Mouse (Mus musculus) limb, embryonic 15.5 days (tissue): Measurements from ENCODE around the gene Clip2. TPM values are rescaled to one million over a fixed set of nuclear protein-coding genes. Genes with fewer than 3 reads are reported as not detected.

ENCODE experiments used
- ATAC-seq: fragments of 200-750 bp; cut with Nextera tagmentation; 2 replicates; pipeline ENCODE4 v1.8.0; 2017; ENCODE audit warnings: low read depth, moderate TSS enrichment; ENCODE audit not compliant: insufficient number of reproducible peaks, low FRiP score, low TSS enrichment
- H3K27ac ChIP-seq: fragments of 300-500 bp; sonication (generic); 2 replicates; pipeline ENCODE4 v1.5.1; 2015; ENCODE audit warnings: moderate library complexity, mild to moderate bottlenecking, inconsistent platforms
- H3K27me3 ChIP-seq: fragments of 300-500 bp; sonication (generic); 2 replicates; pipeline ENCODE4 v1.6.1; 2015; ENCODE audit warnings: inconsistent platforms
- H3K36me3 ChIP-seq: fragments of 300-500 bp; sonication (generic); 2 replicates; pipeline ENCODE4 v1.6.1; 2015; ENCODE audit warnings: inconsistent platforms
- H3K4me1 ChIP-seq: fragments of 300-500 bp; sonication (generic); 2 replicates; pipeline ENCODE4 v1.6.1; 2015; ENCODE audit warnings: inconsistent platforms
- H3K4me2 ChIP-seq: fragments of 300-500 bp; sonication (generic); 2 replicates; pipeline ENCODE4 v1.6.1; 2015; ENCODE audit warnings: mild to moderate bottlenecking, inconsistent platforms
- H3K4me3 ChIP-seq: fragments of 300-500 bp; sonication (generic); 2 replicates; pipeline ENCODE4 v1.5.1; 2015; ENCODE audit warnings: mild to moderate bottlenecking, inconsistent platforms
- H3K9ac ChIP-seq: fragments of 300-500 bp; sonication (generic); 2 replicates; pipeline ENCODE4 v1.6.1; 2015; ENCODE audit warnings: inconsistent platforms
- H3K9me3 ChIP-seq: fragments of 300-500 bp; sonication (generic); 2 replicates; pipeline ENCODE4 v1.6.1; 2016; ENCODE audit warnings: inconsistent platforms
- WGBS: fragments of 180-500 bp; shearing (Covaris S2); methylation state at CpG from one replicate; pipeline ENCODE4 v1.1.7; 2015; 5-methylcytosine and 5-hydroxymethylcytosine counted together
- polyA plus RNA-seq: library from polyadenylated mRNA; unstranded; fragments of >200 nt; fragmentation: Nextera tagmentation; extraction: Ambion mirVana; gene quantifications from 2 replicates; pipeline ENCODE4 v1.2.1, GENCODE M21; 2015

Clip2 gene
- polyA plus RNA-seq, 1 experiment from 2014 or later, result 3.9 TPM

DNA sequence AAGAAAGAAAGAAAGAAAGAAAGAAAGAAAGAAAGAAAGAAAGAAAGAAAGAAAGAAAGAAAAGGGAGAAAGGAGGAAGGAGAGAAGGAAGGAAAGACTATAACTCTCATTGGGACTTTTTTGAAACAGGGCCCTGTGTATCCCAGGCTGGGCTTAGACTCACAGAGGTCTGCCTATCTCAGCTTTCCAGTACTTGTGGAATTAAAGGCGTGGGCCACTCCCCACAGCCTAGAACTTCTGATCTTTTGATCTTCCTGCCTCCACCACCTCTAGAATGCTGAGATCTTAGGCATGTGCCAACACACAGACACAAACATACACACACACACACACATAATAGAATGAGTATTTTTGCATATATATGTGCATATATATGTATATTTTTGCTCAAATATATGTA, 87.0 kb downstream of the Clip2 start:
- H3K9me3 ChIP-seq, result no peaks in the 10 kb centered on the region
- H3K27me3 ChIP-seq, result no peaks in the 10 kb centered on the region
- H3K4me3 ChIP-seq, result no peak overlapping the region
- no peaks in the 10 kb centered on the region for H3K36me3 ChIP-seq
- peaks cover 14% of the 10 kb centered on the region for H3K4me1 ChIP-seq
- no peak overlapping the region for H3K9ac ChIP-seq
- no peak overlapping the region for H3K27ac ChIP-seq
- H3K4me2 ChIP-seq, result no peak overlapping the region
- no peak for ATAC-seq
- 68% methylated on average over 1 of the region's 1 CpGs for WGBS

GRCm38 (mm10) chr5:134464225-134464624, 88.0 kb downstream of the Clip2 start:
- Histone ChIP-seq H3K4me2 (no peak overlapping the region), H3K36me3 (no peaks in the 10 kb centered on the region), H3K27ac (no peak overlapping the region), H3K9me3 (no peaks in the 10 kb centered on the region), H3K4me3 (no peak overlapping the region), H3K4me1 (peaks cover 14% of the 10 kb centered on the region), H3K9ac (no peak overlapping the region), H3K27me3 (no peaks in the 10 kb centered on the region)
- WGBS, result 85% methylated on average over 5 of the region's 5 CpGs
- ATAC-seq, result no peak

GRCm38 (mm10) chr5:134462731-134463130, 89.5 kb downstream of the Clip2 start:
- no peak for ATAC-seq
- Histone ChIP-seq H3K4me1 (peaks cover 14% of the 10 kb centered on the region), H3K4me2 (no peak overlapping the region), H3K27ac (no peak overlapping the region), H3K27me3 (no peaks in the 10 kb centered on the region), H3K4me3 (no peak overlapping the region), H3K9ac (no peak overlapping the region), H3K9me3 (no peaks in the 10 kb centered on the region), H3K36me3 (no peaks in the 10 kb centered on the region)
- 78% methylated on average over 8 of the region's 8 CpGs for WGBS

DNA sequence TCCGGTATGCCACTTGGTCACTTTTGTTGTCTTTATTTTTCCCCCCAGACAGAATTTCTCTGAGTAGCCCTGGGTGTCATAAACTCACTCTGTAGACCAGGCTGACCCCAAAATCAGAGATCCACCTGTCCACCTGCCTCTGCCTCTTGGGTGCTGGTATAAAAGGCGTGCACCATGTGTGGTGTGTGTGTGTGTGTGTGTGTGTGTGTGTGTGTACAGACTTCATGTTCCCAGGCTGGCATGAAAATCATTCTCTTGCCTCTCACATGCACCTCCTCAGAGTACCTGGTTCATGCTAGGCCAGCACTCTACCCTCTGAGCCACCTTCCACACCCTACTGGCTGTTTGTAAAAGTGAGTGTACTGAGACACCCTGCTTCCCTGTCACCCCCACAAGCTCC, 89.9 kb downstream of the Clip2 start:
- no peaks in the 10 kb centered on the region for H3K27me3 ChIP-seq
- no peak overlapping the region for H3K9ac ChIP-seq
- no peaks in the 10 kb centered on the region for H3K36me3 ChIP-seq
- H3K9me3 ChIP-seq, result no peaks in the 10 kb centered on the region
- 85% methylated on average over 2 of the region's 2 CpGs for WGBS
- no peak overlapping the region for H3K4me3 ChIP-seq
- peaks cover 14% of the 10 kb centered on the region for H3K4me1 ChIP-seq
- H3K4me2 ChIP-seq, result no peak overlapping the region
- ATAC-seq, result no peak
- no peak overlapping the region for H3K27ac ChIP-seq

DNA sequence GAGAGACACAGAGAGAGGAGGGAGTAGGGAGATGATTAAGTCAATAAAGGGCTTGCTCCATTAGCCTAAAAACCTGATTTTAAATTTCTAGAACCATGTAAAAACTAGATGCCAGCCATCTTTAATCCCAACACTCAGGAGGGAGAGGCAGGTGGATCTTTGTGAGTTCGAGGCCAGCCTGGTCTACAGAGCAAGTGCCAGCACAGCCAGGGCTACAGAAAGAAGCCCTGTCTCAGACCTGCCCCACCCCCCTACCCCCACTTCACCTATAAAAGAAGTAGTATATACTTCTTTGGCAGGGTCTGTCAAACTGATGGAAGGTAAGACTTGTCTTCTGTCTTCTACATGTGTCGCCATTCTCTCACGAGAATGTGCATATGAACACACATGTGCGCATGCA, 91.7 kb downstream of the Clip2 start:
- Histone ChIP-seq H3K9me3 (no peaks in the 10 kb centered on the region), H3K4me1 (0 out of 2 replicates have a peak, but pooled peaks cover 4% of the 10 kb centered on the region), H3K4me2 (no peak overlapping the region), H3K9ac (no peak overlapping the region), H3K4me3 (no peak overlapping the region), H3K27me3 (no peaks in the 10 kb centered on the region), H3K27ac (no peak overlapping the region), H3K36me3 (no peaks in the 10 kb centered on the region)
- ATAC-seq, result no peak
- 90% methylated on average over 4 of the region's 4 CpGs for WGBS

DNA sequence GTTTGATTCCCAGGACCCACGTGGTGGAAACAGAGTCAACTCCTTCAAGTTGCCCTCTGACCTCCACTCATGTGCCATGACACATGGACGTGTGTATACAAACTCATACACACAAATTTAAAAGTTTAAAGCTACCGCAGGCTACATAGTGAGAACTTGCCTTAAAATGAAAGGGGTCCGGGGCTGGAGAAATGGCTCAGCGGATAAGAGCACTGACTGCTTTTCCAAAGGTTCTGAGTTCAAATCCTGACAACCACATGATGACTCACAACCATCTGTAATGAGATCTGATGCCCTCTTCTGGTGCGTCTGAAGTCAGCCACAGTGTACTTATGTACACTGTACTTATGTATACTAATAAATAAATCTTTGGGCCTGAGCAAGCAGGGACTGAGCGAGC, 93.1 kb downstream of the Clip2 start:
- Histone ChIP-seq H3K36me3 (no peaks in the 10 kb centered on the region), H3K9me3 (no peaks in the 10 kb centered on the region), H3K4me2 (no peak overlapping the region), H3K27me3 (no peaks in the 10 kb centered on the region), H3K4me1 (peaks cover 18% of the 10 kb centered on the region), H3K27ac (no peak overlapping the region), H3K4me3 (no peak overlapping the region), H3K9ac (no peak overlapping the region)
- 88% methylated on average over 7 of the region's 7 CpGs for WGBS
- ATAC-seq, result no peak

GRCm38 (mm10) chr5:134458416-134458815, 93.8 kb downstream of the Clip2 start:
- Histone ChIP-seq H3K9ac (no peak overlapping the region), H3K27ac (no peak overlapping the region), H3K4me3 (no peak overlapping the region), H3K9me3 (no peaks in the 10 kb centered on the region), H3K36me3 (no peaks in the 10 kb centered on the region), H3K27me3 (no peaks in the 10 kb centered on the region), H3K4me1 (peaks cover 24% of the 10 kb centered on the region), H3K4me2 (no peak overlapping the region)
- ATAC-seq, result no peak
- 88% methylated on average over 3 of the region's 3 CpGs for WGBS

DNA sequence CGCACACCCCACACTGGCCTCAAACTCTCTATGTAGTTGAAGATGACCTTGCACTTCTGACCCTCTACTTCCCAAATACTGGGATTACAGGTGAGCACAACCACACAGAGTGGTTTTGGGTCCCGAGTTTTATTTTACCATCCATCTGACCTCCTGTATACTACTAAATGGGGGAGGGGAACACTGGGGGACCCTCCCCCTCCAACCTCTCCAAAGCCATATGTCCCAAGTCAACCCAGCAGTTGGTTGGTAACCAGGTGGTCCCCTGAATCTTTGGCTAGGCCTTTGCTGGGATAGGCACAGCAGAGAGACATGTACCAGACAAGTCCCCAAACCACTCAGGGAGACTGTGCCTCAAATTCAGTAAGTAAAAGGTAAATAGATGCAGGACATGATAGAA, 94.9 kb downstream of the Clip2 start:
- 89% methylated on average over 2 of the region's 2 CpGs for WGBS
- H3K9me3 ChIP-seq, result no peaks in the 10 kb centered on the region
- H3K4me1 ChIP-seq, result peaks cover 27% of the 10 kb centered on the region
- no peak overlapping the region for H3K4me3 ChIP-seq
- ATAC-seq, result no peak
- no peaks in the 10 kb centered on the region for H3K27me3 ChIP-seq
- H3K9ac ChIP-seq, result no peak overlapping the region
- H3K27ac ChIP-seq, result peak overlapping the region; percentile 94; the same call in 1 of the 2 replicates
- H3K36me3 ChIP-seq, result peaks cover 1% of the 10 kb centered on the region; the same call in 1 of the 2 replicates
- no peak overlapping the region for H3K4me2 ChIP-seq

DNA sequence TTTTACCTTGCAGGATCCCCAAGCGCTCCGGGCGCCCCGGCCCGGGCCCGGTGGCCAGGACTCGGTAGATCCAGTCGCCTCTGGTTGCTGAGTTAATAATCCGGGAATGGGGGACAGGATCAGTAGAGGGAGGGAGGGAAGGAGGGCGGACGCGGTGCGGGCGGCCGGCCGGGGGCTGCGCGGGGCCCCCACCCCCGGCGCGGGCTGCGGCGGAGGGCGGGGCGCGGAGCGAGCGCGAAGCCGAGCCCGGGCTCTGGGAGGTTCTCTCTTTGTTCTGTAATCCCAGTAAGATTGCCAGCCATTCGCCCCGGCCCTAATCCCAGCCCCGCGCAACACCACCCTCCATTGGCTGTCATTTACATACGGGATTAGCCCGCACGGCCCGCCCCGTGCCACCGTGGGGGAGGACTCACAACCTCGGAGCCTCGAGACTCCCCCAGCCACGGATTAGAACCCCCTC, 95.7 kb downstream of the Clip2 start, which contains the start of gene Gtf2ird1:
Gene Gtf2ird1, minus strand, starts transcription at position 214 of the 460 bp plus-strand sequence.
- Histone ChIP-seq H3K9ac (peak within 1 kb of the TSS; percentile 77), H3K9me3 (no peaks in the 10 kb centered on the region), H3K4me2 (peak within 1 kb of the TSS; percentile 81), H3K4me1 (peaks cover 27% of the 10 kb centered on the region), H3K27me3 (no peaks in the 10 kb centered on the region), H3K27ac (peak within 1 kb of the TSS; percentile 94), H3K4me3 (peak within 1 kb of the TSS; percentile 74), H3K36me3 (peaks cover 10% of the 10 kb centered on the region)
- WGBS, result under 1% methylated on average over 42 of the region's 44 CpGs
- peak; percentile 78 for ATAC-seq

GRCm38 (mm10) chr5:134455914-134456423, 96.3 kb downstream of the Clip2 start:
- ATAC-seq, result peak; percentile 49
- peak overlapping the region; percentile 77 for H3K9ac ChIP-seq
- H3K36me3 ChIP-seq, result peaks cover 11% of the 10 kb centered on the region
- peak overlapping the region; percentile 94 for H3K27ac ChIP-seq
- peak overlapping the region; percentile 81 for H3K4me2 ChIP-seq
- H3K27me3 ChIP-seq, result no peaks in the 10 kb centered on the region
- peak overlapping the region; percentile 74 for H3K4me3 ChIP-seq
- under 1% methylated on average over 17 of the region's 17 CpGs for WGBS
- no peaks in the 10 kb centered on the region for H3K9me3 ChIP-seq
- peaks cover 27% of the 10 kb centered on the region for H3K4me1 ChIP-seq

DNA sequence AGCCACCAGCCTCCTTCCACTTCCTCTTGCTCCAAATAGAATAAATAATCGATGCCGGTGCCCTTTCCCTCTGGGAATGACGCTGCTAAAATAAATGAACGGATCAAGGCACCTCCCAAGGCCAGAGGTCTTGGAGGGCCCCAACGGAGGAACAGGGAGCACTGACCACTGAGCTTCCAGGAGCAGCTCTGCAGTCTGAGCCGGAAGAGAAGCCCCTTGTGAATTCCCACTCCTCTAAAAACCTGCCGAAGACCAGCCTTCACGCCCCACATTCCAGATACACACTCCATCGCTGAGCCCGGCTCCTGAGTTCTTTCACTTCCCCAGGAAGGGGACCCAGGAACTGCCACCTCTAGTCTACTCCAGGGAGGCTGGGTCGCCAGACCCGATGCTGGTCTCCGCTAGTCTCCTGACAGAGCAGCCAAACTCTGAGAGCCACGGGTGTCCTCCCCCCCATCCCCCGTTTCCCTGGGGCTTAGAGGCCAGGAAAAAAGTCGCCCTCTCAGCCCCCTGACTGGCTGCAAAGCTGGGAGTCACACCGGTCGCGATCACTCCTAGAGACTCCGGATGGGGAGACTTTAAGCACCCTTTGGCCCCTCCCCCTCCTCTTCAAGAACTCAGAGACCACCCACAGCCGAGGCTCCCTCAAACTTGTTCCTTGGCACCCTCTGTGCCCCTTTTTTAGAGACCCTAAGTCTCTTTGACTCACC, 96.9 kb downstream of the Clip2 start:
- peak overlapping the region; percentile 77 for H3K9ac ChIP-seq
- no peaks in the 10 kb centered on the region for H3K27me3 ChIP-seq
- H3K9me3 ChIP-seq, result no peaks in the 10 kb centered on the region
- peaks cover 11% of the 10 kb centered on the region for H3K36me3 ChIP-seq
- peak overlapping the region; percentile 74 for H3K4me3 ChIP-seq
- peaks cover 27% of the 10 kb centered on the region for H3K4me1 ChIP-seq
- ATAC-seq, result 0 out of 2 replicates have a peak, but pooled peaks have one; percentile 3
- peak overlapping the region; percentile 81 for H3K4me2 ChIP-seq
- WGBS, result 1% methylated on average over 21 of the region's 21 CpGs
- peak overlapping the region; percentile 94 for H3K27ac ChIP-seq

DNA sequence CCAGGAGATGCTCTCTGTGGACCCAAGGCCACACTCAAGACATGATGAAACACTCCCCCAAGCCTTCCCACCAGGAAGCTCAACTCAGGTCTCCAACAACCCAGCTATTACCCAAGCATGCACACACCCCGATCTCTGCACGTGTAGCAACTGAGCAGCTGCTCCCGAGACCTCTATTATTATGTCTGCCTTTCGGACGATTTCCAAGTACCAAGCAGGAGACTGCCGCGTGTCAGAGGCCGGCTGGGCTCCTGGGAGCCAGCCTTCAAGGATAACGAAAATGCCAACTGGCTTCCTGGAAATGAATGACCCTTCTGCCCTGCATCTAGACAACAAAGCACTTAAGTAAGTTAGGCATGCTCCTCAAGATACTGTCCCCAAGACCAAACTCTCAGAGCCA, 97.8 kb downstream of the Clip2 start:
- Histone ChIP-seq H3K4me2 (peak overlapping the region; percentile 81), H3K4me1 (peaks cover 27% of the 10 kb centered on the region), H3K36me3 (peaks cover 11% of the 10 kb centered on the region), H3K9ac (no peak overlapping the region), H3K9me3 (no peaks in the 10 kb centered on the region), H3K27ac (peak overlapping the region; percentile 94), H3K27me3 (no peaks in the 10 kb centered on the region), H3K4me3 (peak overlapping the region; percentile 74)
- no peak for ATAC-seq
- WGBS, result 24% methylated on average over 9 of the region's 9 CpGs
